Mouse (Mus musculus) liver, postnatal 0 days (tissue): ENCODE data around the gene Pkn1.

Source experiments
- CTCF ChIP-seq: sonication (generic); IDR thresholded peaks from 2 replicates; pipeline ENCODE4 v1.5.1; 2016; ENCODE audit warnings: antibody characterized with exemption, low read depth
- EP300 ChIP-seq: IDR thresholded peaks from 2 replicates; pipeline ENCODE4 v1.6.1; 2016; ENCODE audit warnings: antibody characterized with exemption, low read depth, mild to moderate bottlenecking

DNA sequence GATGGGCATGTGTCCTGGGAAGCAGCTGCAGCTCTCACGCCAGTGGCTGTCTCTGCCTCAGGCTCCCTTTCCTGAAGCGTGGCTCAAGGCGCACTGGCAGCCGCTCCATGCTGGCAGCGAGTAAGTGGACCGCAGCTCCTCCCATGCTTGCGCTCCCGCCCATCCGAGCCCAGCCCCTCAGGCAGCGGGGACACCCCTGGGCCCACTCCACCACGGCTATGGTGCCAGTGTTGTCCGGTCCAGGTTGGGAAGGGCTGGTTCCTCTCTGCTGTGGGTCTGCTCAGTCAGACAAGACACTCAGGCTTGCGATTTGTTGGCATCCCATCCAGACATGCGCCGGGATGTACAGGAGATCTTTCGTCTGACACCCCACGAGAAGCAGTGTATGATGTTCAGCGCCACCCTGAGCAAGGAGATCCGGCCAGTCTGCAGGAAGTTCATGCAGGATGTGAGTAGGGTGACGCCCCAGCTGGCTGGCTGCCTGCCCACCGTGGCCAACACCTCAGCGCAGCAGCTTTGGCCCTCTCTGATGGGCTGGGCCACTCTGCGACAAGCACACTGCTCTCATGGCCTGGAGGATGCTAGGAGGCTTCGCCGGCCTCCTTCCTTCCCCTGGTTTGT is 22.5 kb upstream of the Pkn1 start:
- no peak for TF ChIP-seq CTCF
- no peak for TF ChIP-seq EP300
